Mouse (Mus musculus): ENCODE results near the gene Suclg1.

DNA sequence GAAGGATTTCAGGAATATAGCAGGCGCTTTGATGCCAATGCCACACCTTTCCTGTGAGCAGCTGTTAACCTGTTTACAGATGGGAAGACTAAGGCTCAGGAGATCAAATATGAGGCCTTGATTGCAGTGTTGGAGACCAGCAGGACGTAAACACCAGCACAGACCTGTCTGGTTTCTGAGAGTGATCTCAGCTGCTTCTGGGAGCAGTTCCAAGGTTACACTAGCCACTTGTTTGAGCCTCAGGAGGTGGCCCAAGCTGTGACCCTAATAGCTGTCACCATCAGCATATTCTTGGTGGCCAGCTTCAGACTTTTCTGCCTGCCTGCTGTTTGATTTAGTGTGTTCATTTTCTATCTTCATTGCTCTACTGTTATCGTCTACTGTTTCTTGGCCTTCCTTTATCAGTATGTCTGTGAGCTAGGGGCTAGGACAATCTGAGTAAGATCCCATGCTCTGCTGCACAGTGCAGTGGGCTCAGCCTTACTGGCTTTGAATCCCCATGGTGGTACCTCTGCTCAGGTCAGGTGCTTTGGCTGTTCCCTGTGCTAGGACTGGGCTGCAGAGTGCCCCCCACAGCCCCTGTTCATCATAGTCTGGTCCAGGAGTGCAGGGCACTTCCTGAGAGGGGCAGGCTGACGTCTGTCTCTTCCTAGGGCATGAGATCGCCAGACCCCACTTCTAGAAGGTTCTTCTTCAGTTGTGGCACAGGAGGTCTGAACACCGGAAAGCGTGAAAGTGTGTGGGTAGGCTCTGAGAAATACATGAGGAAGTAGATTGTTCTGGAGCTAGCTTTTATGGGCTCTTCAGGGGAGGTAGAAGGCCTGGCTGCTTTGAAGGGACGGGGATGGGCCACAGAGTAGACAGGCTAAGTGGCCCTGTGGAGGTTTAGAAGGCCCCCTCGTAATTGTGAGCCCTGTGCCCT is 6.4 kb downstream of the Suclg1 start:
- TF ChIP-seq CTCF (IDR thresholded peaks at IDR 0.05; ENCODE audit: control insufficient read depth, insufficient read depth, low read length) (no peak), POLR2A (IDR thresholded peaks at IDR 0.05; ENCODE audit: borderline replicate concordance, control insufficient read depth, low read depth, low read length) (no peak)

Measured in bone marrow, adult 2 months (tissue).